Mouse (Mus musculus) neural tube, embryonic 10.5 days (tissue): ENCODE data around the gene Lemd2.
A peak's percentile ranks its signal among the peaks of the same experiment; 100 is the strongest.

ENCODE experiments used
- DNase-seq: peaks from one replicate; pipeline ENCODE4 v3.0.0-alpha.2; 2017; ENCODE audit warnings: low spot score; ENCODE audit errors: extremely low spot score

Lemd2 gene

DNA sequence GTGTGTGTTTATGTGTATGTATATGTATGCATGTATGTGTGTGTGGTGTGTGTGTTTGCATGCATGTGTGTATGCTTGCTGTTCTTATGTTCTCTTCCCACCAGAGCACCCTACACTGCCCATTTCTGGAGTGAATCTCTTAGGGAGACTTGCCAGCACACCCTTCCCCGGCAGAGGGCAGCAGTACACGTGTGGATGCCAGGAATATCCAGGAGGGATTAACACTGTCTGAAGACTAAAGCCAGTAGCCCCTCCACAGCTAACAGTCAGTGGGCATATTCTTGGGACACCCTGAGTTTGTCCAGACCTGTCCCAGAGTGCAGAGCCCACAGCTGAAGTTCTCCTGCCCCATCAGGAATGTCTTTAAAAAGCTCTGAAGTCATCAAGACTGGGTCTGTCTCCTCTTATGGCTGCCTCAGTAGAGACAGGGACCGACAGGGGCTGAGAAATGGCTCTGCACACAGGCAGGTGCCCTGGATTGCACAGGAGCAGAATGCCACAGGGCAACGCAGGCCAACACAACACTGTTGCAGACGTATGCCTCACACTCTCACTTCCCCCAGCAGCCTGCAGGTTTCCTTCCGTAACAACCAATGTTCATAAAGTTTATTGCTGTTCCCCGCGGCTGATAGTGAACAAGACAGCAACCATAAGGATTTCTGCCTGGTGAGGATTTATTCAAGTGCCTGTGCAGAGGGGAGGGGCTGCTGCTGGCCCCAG is 39.1 kb downstream of the Lemd2 start:
- no peak for DNase-seq

DNA sequence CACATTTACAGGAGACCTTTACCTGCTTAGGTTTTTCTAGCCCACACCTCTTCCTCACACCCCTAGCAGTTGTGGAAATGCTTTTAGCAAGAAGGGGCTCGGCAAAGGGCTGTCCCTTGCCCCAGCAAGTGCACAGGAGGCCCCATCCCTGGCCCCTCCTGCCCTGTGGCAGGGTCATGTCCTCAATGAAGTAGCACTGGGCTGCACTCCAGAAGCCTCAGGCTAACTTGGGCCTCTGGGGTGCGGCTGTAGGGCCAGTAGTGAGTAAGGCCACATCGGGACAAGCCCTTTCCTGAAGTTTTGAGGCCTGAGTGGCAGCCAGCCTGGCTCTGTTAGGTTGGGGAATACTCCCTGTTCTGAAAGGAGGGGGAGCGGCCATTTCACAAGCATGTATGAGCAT is 43.4 kb downstream of the Lemd2 start:
- no peak for DNase-seq

DNA sequence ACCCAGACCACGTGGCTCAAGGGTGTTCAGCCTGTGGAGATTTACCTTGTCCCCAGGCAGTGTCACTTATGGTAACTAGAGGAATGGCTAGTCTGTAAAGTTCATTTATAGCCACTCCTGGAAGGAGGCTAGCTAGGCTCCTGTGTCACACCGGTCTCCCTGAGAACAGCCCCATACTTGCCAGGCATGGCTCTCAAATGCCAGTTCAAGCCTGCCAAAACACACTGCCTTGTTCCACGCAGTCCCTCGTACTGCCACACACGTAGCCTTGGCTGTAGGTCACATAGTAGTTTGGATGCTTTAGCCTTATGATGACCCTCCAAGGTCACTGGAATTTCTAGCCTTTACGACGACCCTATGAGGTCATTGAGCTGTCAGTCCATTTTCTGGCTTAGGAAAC is 45.1 kb downstream of the Lemd2 start:
- DNase-seq: no peak

DNA sequence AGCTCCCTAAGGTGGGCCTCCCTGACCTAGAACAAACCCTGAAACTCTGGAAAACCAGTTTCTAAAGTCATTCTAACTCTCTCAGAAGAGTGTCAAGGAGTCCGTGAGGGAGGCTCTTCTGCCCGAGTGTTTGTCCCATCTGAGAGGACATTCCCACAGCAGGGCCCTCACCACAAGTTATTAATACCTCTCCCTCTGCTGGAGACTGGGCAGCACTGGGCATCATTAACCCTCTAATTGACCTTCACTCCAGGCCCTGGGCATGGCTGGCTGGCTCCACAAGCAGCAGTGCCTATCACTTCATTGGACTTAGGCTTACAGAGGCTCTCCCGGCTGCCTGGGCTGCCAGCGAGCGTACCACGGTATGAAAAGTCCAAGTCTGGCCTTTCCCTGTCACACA is 45.8 kb downstream of the Lemd2 start:
- DNase-seq: no peak

DNA sequence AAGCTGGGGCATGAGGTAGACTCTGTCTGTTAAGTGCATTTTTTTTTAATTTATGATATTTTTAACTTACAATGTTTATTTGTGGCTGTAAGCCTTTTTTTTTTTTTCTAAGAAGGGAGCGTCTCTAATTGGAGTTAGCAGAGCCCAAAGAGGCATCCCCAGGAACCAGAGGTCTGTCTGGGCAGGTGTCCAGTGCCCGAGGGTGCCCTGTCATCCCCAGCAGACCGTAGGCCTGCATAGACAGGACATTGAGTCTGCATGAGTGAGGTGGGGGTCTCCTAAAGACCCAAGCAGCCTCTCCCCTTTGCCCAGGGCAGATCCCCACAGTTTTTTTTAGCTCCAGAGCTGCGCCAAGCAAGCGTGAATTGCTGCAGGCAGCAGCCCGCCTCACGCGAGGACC is 48.5 kb downstream of the Lemd2 start:
- no peak for DNase-seq

DNA sequence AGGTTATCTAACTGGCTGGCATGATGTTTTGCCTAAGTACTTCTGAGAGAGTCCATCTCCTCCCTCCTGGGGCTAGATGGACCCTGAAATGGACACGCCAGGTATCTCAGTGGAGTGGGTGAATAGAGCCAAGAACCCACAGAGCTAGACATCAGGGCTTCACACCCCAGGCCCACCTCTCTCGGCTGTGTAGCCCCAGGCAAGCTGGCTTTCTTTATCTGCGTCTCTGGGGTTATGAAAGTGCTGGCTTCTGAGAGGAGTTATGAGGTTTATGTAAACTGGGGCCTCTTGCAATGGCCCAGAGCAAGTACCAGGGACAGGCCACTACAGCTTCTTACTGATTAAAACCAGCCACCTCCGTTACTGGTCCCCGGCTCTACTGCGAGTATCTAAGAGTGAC is 49.4 kb downstream of the Lemd2 start:
- no peak for DNase-seq

DNA sequence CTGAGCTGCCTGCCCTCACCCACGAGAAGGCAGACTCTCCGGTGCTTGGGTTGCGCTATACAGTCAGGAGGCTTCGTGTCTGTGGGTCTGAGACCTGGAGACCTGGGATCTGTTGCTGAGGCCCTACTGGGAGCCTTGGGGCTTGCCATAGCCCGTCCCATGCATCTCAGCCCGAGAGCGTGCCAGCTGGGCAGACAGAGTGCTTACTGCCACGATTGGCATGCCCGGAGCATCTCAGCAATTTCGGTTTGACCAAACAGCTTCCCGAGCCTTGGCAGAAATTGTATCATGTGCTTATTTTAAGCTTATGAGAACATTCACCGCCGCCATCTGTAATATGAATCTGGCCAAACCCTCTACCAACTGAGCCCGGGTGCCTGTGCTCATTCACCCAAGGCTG is 50.0 kb downstream of the Lemd2 start:
- no peak for DNase-seq

DNA sequence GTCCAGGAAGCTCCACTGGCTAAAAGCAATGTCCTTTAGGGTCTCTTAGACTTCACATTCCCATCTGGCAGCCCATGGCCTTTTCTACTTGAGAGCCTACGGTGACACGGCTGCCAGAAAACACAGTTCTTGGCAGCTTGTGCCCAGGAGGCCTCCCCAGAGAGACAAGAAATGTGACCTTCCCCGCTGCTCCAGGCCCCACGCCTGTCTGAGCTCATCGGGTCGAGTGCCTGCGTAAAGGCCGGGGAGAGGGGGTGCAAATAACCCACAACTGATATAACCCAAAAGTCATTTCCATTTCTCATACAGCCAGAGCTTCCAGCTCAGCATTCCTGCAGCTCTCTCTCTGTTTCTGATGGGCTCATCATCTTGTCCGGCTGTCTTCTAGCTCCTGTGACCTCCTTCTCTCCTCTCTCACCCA is 50.5 kb downstream of the Lemd2 start:
- DNase-seq: no peak

DNA sequence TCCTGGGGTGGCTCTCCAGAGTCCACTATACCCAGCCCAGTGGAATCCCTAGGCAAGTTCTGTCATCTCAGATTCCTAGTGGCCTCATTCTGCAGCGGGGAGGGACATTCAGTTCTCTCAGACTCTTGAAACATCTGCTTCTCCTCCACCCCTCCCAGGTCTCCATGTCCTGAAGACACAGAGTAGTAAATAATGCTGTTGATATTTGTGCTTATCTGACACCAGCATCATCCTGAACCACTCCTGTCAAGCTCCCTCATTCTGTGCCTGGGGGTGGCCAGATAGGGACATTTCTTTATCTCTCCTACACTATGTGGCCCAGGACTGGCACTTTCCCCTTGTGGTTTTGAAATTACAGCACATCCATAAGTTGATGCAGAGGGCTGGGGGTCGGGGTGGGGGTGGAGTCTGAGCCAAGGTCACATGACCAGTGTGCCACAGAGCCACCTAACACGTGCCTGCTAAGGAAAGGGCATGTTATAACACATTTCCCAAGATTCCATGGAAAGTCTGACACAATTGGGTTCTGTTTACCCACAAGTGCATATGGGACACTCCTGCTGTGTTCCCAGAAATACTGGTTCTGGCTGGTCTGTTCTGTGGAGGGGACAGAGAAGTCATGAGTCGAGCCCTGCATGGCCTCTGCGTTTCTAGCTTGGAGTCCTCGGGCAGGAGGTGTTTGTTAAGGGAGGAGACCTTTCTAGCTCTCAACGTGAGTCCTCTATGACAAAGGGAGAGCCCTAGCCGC is 51.1 kb downstream of the Lemd2 start:
- no peak for DNase-seq

DNA sequence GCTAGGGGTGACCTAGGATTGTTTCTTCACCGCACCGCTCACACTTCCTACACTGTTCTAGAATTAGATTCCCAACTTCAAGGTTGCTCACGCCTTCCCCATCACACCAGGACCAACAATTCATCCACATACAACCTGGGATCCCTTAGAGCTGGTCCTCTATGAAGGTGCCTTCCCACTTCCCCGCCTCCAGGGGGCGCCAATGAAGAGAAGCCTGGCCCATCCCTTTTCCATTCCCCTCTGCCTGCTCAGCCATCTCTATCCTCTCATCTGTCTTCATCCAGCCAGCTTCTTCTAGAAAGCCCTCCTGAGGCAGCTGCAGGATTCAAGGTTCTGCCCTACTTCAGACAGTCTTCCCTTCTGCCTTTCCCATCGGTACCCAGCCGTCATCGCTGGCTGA is 52.9 kb downstream of the Lemd2 start:
- no peak for DNase-seq

DNA sequence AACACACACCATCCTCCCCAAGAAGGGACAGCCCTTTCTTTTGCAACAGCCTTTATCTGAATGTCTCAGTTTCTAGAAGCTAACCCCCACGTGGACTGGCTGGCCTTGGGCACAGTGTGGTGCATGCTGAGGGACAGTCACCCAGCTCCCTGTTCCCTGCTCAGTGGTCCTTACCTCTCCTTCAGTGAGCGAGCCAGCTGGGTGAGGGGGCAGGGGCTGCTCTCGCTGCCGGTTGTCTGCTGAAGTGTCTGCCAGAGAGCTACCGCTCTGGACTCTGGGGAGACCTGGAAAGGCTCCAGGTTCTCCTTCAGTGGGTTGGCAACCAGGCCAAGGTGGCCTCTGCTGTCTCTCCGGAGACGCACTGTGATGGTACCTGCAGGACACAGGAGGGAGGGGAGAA is 53.4 kb downstream of the Lemd2 start:
- no peak for DNase-seq

DNA sequence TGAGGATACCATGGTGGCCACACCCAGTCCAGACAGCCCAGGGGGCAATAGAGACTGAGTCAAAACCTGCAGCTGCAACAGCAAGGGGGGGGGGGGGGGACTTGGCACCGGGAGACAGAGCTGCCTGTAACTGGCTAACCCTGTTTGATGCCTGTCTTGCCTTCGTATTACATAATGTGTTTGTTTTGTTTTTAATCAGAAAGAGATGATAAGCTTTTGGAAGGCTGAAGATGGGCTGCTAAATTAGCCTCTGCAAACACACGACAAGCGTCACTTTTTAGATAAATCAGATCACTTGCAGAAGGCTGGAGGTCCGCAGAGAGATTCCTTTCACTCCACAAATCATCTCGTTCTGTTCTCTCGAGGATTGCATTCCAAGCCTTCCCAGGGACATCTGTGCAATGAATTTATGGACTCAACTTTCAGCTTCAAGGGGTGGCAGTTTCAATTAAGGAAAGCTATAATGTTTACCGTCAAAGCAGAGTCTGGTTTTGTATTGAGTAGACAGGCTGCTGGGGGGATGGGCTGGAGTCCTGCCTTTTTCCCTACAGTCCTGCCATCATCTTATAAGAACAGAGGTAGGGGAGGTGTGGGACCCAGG is 57.8 kb downstream of the Lemd2 start:
- DNase-seq: peak; percentile 40

DNA sequence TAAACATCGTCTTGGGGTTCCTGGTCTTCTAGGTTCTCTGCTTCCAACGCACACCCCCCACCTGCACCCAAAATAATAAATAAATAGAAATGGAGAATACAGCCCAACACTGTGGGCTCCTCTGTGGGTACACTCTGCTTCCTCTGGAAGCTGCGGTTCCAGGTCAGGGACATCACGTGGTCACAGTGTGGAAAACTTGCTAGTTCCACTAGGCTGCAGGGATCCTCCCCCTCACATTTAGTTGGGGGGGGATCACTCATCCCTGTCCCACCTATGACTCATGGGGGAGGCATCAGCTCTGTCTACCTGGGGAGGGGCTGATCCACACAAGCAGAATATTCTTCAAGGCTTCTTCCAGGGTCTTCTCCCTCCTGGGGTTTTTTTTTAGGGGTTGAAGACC is 60.1 kb downstream of the Lemd2 start:
- no peak for DNase-seq

DNA sequence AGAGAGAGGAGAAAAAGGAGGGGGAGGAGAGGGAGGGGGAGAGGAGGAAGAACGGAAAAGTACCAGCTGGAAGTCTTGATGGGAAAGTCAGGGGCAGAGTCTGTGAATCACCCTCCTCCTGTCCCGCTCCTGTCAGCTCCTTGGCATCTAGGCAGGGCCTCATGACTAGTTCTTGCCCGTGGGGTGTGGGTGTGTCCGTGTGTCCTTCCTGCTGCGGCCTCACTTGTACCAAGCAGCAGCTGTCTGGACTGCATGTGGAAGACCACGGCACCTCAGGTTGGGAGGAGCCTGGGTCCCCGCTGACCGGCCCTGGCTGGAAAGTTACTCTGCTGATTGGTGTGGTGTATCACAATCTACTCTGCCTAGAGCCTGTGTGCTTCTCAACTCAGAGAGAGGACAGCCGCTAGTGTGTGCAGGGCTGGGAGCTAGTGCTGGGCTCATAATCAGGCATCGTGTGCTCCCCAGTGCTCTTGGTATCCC is 62.3 kb downstream of the Lemd2 start:
- DNase-seq: no peak

DNA sequence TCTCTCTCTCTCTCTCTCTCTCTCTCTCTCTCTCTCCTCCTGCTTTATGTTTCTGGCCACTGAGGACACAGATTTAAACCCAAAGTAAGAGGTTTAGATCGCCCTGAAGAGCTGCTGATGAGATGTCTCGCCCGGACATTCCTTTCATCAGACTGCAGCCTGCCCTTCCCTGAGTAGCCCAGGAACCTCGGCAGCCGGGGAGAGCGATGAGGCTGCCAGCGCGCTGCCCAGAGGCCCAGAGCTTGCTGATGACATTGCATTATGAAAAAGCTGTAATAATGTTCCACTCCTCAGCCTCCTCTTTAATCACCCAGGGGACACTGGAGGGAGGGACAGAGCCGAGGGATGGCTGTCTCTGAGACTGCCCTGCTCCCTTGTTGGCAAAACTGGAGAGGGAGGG is 64.0 kb downstream of the Lemd2 start:
- no peak for DNase-seq
